Mouse (Mus musculus) kidney, postnatal 0 days (tissue): ENCODE measurements around the gene Mef2c. TPM values are rescaled to one million over a fixed set of nuclear protein-coding genes. Genes with fewer than 3 reads are reported as not detected.

Experiments used
- ATAC-seq: fragments of 200-750 bp; cut with Nextera tagmentation; replicated peaks from 2 replicates; pipeline ENCODE4 v1.8.0; 2017; ENCODE audit warnings: low read depth, moderate number of reproducible peaks, moderate TSS enrichment, moderate library complexity; ENCODE audit not compliant: low FRiP score
- DNase-seq: peaks from one replicate; pipeline ENCODE4 v3.0.0-alpha.2; 2016; ENCODE audit warnings: low spot score
- H3K27ac ChIP-seq: fragments of 300-500 bp; sonication (generic); 2 replicates; pipeline ENCODE4 v1.5.1; 2014; ENCODE audit warnings: mild to moderate bottlenecking
- H3K27me3 ChIP-seq: fragments of 300-500 bp; sonication (generic); 2 replicates; pipeline ENCODE4 v1.6.1; 2014; ENCODE audit warnings: low read length, mixed read lengths; ENCODE audit not compliant: insufficient read depth
- H3K36me3 ChIP-seq: fragments of 300-500 bp; sonication (generic); 2 replicates; pipeline ENCODE4 v1.6.1; 2014; ENCODE audit warnings: low read length, mixed read lengths; ENCODE audit not compliant: insufficient read depth
- H3K4me1 ChIP-seq: fragments of 300-500 bp; sonication (generic); replicated peaks from 2 replicates; pipeline ENCODE4 v1.6.1; 2014; ENCODE audit warnings: antibody characterized with exemption, low read length, mixed read lengths; ENCODE audit not compliant: insufficient read depth
- H3K4me2 ChIP-seq: fragments of 300-500 bp; sonication (generic); 2 replicates; pipeline ENCODE4 v1.6.1; 2014; ENCODE audit warnings: mild to moderate bottlenecking, low read length, moderate library complexity, mixed read lengths
- H3K4me3 ChIP-seq: fragments of 300-500 bp; sonication (generic); replicated peaks from 2 replicates; pipeline ENCODE4 v1.5.1; 2014; ENCODE audit warnings: low read depth, low read length
- H3K9ac ChIP-seq: fragments of 300-500 bp; sonication (generic); 2 replicates; pipeline ENCODE4 v1.6.1; 2014; ENCODE audit warnings: low read depth, low read length
- H3K9me3 ChIP-seq: fragments of 300-500 bp; sonication (generic); replicated peaks from 2 replicates; pipeline ENCODE4 v1.6.1; 2016; ENCODE audit warnings: low read length, inconsistent platforms, mixed read lengths
- CTCF ChIP-seq: IDR thresholded peaks from 2 replicates; pipeline ENCODE4 v1.5.1; 2016; ENCODE audit warnings: antibody characterized with exemption, low read depth, mild to moderate bottlenecking, moderate library complexity
- WGBS: fragments of 180-500 bp; shearing (Covaris S2); extraction: QIAGEN DNeasy Blood & Tissue Kit; methylation state at CpG from one replicate; pipeline ENCODE4 v1.1.7; 2014; 5-methylcytosine and 5-hydroxymethylcytosine counted together
- polyA plus RNA-seq: library from polyadenylated mRNA; unstranded; fragments of >200 nt; fragmentation: Nextera tagmentation; extraction: Ambion mirVana; gene quantifications from 2 replicates; pipeline ENCODE4 v1.2.1, GENCODE M21; 2015

The Mef2c gene
- polyA plus RNA-seq, 1 experiment from 2014 or later, result 51.8 TPM

DNA sequence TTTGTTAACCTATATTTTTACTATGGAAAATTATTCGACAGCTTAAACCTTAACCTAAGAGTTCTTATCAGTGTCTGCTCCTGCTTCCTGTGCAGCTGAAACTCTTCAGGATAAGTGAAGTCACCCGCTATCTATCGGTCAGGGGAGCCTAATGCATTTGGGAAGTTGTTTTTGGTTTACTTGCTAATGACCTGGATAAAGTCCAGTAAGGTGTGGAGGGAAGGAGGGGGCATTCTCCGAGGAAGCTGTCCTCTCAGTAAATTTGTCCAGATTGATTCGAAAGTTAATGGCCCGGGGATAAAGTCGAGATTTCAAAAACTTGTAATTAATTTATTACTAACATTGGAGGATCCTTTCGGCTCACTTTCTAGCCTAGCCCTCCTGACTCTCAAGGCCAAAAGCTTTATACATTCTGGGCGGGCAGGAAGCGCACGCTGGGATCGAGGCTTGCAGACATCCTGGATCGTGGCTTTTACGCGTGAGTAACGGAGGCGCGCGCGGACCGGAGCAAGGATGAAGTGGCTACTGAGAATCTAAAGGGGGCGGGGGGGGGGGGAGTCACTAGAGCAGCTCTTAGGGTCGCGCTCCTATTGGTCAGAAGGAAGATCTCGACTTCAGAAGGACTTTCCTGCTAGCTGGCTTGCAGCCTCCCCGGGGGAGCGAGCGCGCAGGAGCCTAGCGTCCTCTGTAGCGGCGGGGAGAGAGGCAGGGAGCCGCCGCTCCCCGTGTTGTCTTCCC, 19.6 kb downstream of the Mef2c start:
- TF ChIP-seq CTCF, result no peak
- Histone ChIP-seq H3K36me3 (no peaks in the 10 kb centered on the region), H3K9ac (peak overlapping the region; percentile 54), H3K9me3 (no peaks in the 10 kb centered on the region), H3K4me3 (peak overlapping the region; percentile 68), H3K4me1 (no peaks in the 10 kb centered on the region), H3K27me3 (no peaks in the 10 kb centered on the region), H3K4me2 (peak overlapping the region; percentile 79), H3K27ac (peak overlapping the region; percentile 90)
- ATAC-seq (peak; percentile 64; the same call in 1 of the 2 replicates), DNase-seq (peak; percentile 80)
- WGBS, result 2% methylated on average over 35 of the region's 35 CpGs

GRCm38 (mm10) chr13:83524159-83524901, 20.5 kb downstream of the Mef2c start:
- Histone ChIP-seq H3K27me3 (no peaks in the 10 kb centered on the region), H3K9me3 (no peaks in the 10 kb centered on the region), H3K4me3 (peak overlapping the region; percentile 68), H3K9ac (peak overlapping the region; percentile 54), H3K36me3 (no peaks in the 10 kb centered on the region), H3K4me2 (peak overlapping the region; percentile 79), H3K4me1 (no peaks in the 10 kb centered on the region), H3K27ac (peak overlapping the region; percentile 90)
- DNase-seq (peak; percentile 81), ATAC-seq (peak; percentile 73)
- WGBS, result under 1% methylated on average over 43 of the region's 43 CpGs
- TF ChIP-seq CTCF, result no peak

GRCm38 (mm10) chr13:83524902-83525715, 21.3 kb downstream of the Mef2c start:
- Histone ChIP-seq H3K9ac (peak overlapping the region; percentile 54), H3K4me3 (peak overlapping the region; percentile 68), H3K27ac (peak overlapping the region; percentile 62; the same call in 1 of the 2 replicates), H3K9me3 (no peaks in the 10 kb centered on the region), H3K4me1 (no peaks in the 10 kb centered on the region), H3K4me2 (peak overlapping the region; percentile 79), H3K36me3 (no peaks in the 10 kb centered on the region), H3K27me3 (no peaks in the 10 kb centered on the region)
- DNase-seq (no peak), ATAC-seq (no peak)
- no peak for TF ChIP-seq CTCF
- 11% methylated on average over 7 of the region's 7 CpGs for WGBS

DNA sequence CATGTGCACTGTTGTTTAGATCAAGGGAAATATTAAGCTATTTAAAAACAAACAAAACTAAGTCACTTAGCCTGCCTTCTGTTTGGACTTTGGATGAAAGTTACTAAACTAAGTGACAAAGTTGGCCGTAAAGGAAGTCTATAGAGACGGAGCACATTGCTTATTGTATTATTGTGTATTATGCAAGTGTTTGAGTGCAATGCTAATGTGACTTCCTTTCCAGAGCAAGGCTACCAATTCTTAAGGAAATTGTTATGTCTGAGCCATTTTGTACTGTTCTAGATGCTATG, 21.8 kb downstream of the Mef2c start:
- no peak for ATAC-seq
- no peaks in the 10 kb centered on the region for H3K4me1 ChIP-seq
- no peaks in the 10 kb centered on the region for H3K27me3 ChIP-seq
- DNase-seq, result peak; percentile 18
- no peak for TF ChIP-seq CTCF
- 49% methylated on average over 2 of the region's 2 CpGs for WGBS
- 0 out of 2 replicates have a peak overlapping the region, but pooled peaks have one; percentile 54 for H3K9ac ChIP-seq
- no peak overlapping the region; the same call in 1 of the 2 replicates for H3K27ac ChIP-seq
- peak overlapping the region; percentile 68 for H3K4me3 ChIP-seq
- no peaks in the 10 kb centered on the region for H3K9me3 ChIP-seq
- H3K36me3 ChIP-seq, result no peaks in the 10 kb centered on the region
- H3K4me2 ChIP-seq, result peak overlapping the region; percentile 79

DNA sequence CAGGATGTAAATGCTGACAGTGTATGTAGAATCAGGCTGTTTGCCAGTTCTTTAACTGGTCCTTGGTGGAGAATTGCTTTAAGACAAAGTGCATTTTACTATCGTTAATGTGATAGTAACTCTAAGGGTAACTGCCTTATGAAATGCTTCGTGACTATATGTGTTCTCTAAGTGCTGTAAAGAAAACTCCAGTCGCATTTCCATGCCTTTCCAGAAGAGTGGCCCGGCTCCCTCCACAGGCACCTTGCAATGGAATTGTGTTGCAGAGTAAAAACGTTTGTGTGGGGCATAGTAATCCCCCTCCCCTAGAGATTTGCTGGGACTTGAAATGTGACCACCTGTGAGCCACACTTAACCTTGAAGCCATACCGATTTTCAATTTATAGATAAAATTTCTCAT, 22.2 kb downstream of the Mef2c start:
- no peaks in the 10 kb centered on the region for H3K36me3 ChIP-seq
- no peaks in the 10 kb centered on the region for H3K9me3 ChIP-seq
- TF ChIP-seq CTCF, result no peak
- no peaks in the 10 kb centered on the region for H3K4me1 ChIP-seq
- DNase-seq (no peak), ATAC-seq (no peak)
- peak overlapping the region; percentile 79 for H3K4me2 ChIP-seq
- H3K27ac ChIP-seq, result peak overlapping the region; percentile 10; the same call in 1 of the 2 replicates
- H3K9ac ChIP-seq, result no peak overlapping the region
- peak overlapping the region; percentile 68 for H3K4me3 ChIP-seq
- H3K27me3 ChIP-seq, result no peaks in the 10 kb centered on the region
- 44% methylated on average over 6 of the region's 6 CpGs for WGBS

GRCm38 (mm10) chr13:83527921-83528320, 24.1 kb downstream of the Mef2c start:
- Histone ChIP-seq H3K4me1 (no peaks in the 10 kb centered on the region), H3K27ac (no peak overlapping the region), H3K27me3 (no peaks in the 10 kb centered on the region), H3K36me3 (no peaks in the 10 kb centered on the region), H3K4me2 (peak overlapping the region; percentile 31; the same call in 1 of the 2 replicates), H3K4me3 (peak overlapping the region; percentile 12; the same call in 1 of the 2 replicates), H3K9me3 (no peaks in the 10 kb centered on the region), H3K9ac (no peak overlapping the region)
- no peak for ATAC-seq
- DNase-seq, result no peak
- TF ChIP-seq CTCF, result no peak
- 75% methylated on average over 9 of the region's 9 CpGs for WGBS
